Mouse (Mus musculus) spleen, adult 2 months (tissue): ENCODE measurements around the gene Arhgap18. TPM values are rescaled to one million over a fixed set of nuclear protein-coding genes. Genes with fewer than 3 reads are reported as not detected.

ENCODE experiments used
- DNase-seq, 2 experiments: peaks; one replicate each; pipeline versions ENCODE4 v3.0.0 to v3.0.0-alpha.2; 2012 to 2021; ENCODE audit warnings: low spot score in 2 of 2, low read depth in 1 of 2
- H3K27ac ChIP-seq: fragments of 200-500 bp; 2 replicates; pipeline ENCODE4 v1.5.1; 2012; ENCODE audit warnings: low read length, inconsistent platforms; ENCODE audit not compliant: insufficient read depth
- H3K27me3 ChIP-seq: fragments of 200-500 bp; 2 replicates; pipeline ENCODE4 v1.6.1; 2012; ENCODE audit warnings: mild to moderate bottlenecking, moderate library complexity, low read length, inconsistent platforms; ENCODE audit not compliant: control insufficient read depth, insufficient read depth
- H3K36me3 ChIP-seq: fragments of 200-500 bp; 2 replicates; pipeline ENCODE4 v1.6.1; 2012; ENCODE audit warnings: mild to moderate bottlenecking, low read length, inconsistent platforms; ENCODE audit not compliant: control insufficient read depth, insufficient read depth
- H3K4me1 ChIP-seq: fragments of 200-500 bp; 2 replicates; pipeline ENCODE4 v1.6.1; 2011; ENCODE audit warnings: inconsistent platforms; ENCODE audit not compliant: control insufficient read depth, insufficient read depth, insufficient read length
- H3K4me3 ChIP-seq: fragments of 200-500 bp; 2 replicates; pipeline ENCODE4 v1.5.1; 2011; ENCODE audit warnings: mild to moderate bottlenecking, inconsistent platforms; ENCODE audit not compliant: insufficient read depth, insufficient read length; ENCODE audit errors: extremely low read depth
- CTCF ChIP-seq: fragments of 200-500 bp; IDR thresholded peaks from 2 replicates; pipeline ENCODE4 v1.5.1; 2011; ENCODE audit warnings: mild to moderate bottlenecking, inconsistent platforms; ENCODE audit not compliant: insufficient read depth, insufficient read length, insufficient replicate concordance; ENCODE audit errors: extremely low read depth
- POLR2A ChIP-seq: fragments of 200-500 bp; IDR thresholded peaks from 2 replicates; pipeline ENCODE4 v1.6.1; 2011; ENCODE audit warnings: low read depth, low read length, inconsistent platforms
- WGBS: fragments of 180-500 bp; shearing (Covaris S2); methylation state at CpG from one replicate; pipeline ENCODE4 v1.1.7; 2018; 5-methylcytosine and 5-hydroxymethylcytosine counted together
- polyA plus RNA-seq: library from polyadenylated mRNA; depleted of rRNA; stranded (reverse); fragments of >200 nt; gene quantifications from 2 replicates; pipeline ENCODE4 v1.2.3, GENCODE M21; 2012

The Arhgap18 gene
- polyA plus RNA-seq, 1 experiment: 1.3 TPM

DNA sequence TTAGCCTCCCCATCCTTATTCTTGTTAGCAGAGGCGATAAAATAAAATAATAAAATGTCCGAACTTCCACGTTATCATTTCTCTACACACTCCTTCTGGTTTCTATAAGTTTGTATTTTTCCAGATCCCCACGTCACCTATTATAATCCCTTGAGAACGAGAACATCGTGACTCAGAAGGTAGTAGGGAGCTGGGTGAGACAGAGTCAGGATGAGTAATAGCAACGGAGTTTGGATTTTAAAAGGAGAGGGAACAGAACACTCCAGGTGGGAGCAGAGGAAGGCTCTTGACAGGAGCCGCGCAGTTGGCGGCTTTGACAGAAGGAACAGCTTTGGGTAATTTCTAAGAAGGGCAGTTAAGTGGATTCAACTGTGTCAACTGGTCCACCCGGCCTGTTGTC lies 124.1 kb downstream of the Arhgap18 start:
- Histone ChIP-seq H3K4me3 (no peak overlapping the region), H3K27ac (no peak overlapping the region), H3K36me3 (peaks cover 5% of the 10 kb centered on the region; the same call in 1 of the 2 replicates), H3K27me3 (no peaks in the 10 kb centered on the region), H3K4me1 (no peaks in the 10 kb centered on the region)
- TF ChIP-seq CTCF: no peak
- no peak for TF ChIP-seq POLR2A
- WGBS: 94% methylated on average over 11 of the region's 11 CpGs
- no peak for DNase-seq

DNA sequence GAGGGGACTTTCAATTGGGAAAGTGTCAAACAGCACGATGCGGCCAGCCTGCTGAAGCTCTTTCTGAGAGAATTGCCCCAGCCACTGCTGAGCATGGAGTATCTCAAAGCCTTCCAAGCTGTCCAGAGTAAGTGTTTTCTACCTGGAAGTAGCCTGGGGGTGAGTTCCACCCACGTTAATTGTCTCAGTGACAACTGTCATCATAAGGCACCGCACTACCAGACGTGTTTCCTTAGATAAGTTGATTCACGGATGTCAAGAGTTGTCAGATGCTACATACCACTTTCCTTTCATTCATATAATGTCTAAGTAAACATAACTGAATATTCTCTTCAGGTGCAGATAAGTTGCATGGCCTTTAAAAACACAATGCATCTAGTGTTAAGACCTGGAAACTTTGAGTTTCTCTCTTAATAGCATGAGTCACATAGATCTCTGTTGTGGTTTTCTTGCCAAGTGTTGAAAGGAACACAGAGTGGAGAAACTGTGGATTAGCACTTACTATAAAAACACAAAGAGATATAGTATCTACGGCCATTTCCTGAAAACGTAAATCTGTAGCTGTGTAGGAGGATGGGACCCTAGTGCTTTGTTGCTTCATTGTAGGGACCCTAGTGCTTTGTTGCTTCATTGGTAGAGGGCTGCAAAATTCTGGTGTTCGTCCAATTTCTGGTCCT lies 125.8 kb downstream of the Arhgap18 start:
- WGBS: 87% methylated on average over 9 of the region's 9 CpGs
- TF ChIP-seq CTCF (no peak), POLR2A (no peak)
- H3K36me3 ChIP-seq: peaks cover 4% of the 10 kb centered on the region; the same call in 1 of the 2 replicates
- no peak for DNase-seq
- no peak overlapping the region for H3K4me3 ChIP-seq
- H3K27ac ChIP-seq: no peak overlapping the region
- H3K4me1 ChIP-seq: no peaks in the 10 kb centered on the region
- H3K27me3 ChIP-seq: no peaks in the 10 kb centered on the region

DNA sequence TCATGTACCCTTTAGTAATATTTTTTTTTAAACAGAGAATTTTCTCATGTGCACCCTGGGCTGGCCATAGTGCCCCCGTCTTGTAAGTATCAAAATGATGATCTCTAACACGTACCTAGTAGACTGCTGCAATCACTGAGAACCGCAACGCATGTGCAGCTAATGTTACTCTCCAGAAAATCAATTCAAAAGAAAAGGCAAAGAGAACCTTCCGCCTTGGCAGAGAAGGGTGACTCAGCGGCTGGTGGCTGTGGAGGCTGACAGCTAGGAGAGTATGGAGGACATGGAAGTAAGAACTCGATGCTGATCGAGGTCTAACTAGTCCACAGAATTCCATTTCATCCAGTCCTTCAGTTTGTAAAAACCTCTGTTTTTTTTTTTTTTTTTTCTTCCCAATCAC lies 131.7 kb downstream of the Arhgap18 start:
- TF ChIP-seq POLR2A (no peak), CTCF (no peak)
- Histone ChIP-seq H3K4me3 (no peak overlapping the region), H3K27me3 (no peaks in the 10 kb centered on the region), H3K4me1 (no peaks in the 10 kb centered on the region), H3K36me3 (peaks cover 2% of the 10 kb centered on the region; the same call in 1 of the 2 replicates), H3K27ac (no peak overlapping the region)
- DNase-seq: no peak
- WGBS: 94% methylated on average over 8 of the region's 8 CpGs

DNA sequence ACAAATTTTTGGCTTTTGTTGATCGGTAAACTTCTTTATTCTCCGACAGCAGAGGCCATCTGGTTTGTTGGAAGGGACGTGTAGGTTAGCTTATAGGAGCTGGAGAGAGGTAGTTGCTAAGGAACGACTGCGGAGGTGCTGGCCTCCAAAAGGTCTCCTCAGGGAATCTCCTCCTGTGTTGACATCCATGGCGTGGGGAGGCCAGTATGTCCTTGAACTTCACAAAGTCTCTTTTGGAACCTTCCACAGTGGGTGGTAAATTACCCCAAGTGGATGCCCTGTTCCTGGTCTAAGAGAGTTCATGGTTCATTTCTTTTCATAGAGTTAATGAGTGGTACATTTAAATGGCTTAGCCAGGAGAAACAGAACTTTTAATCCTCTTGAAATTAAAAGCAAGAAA lies 136.0 kb downstream of the Arhgap18 start:
- 91% methylated on average over 6 of the region's 6 CpGs for WGBS
- Histone ChIP-seq H3K27me3 (no peaks in the 10 kb centered on the region), H3K27ac (no peak overlapping the region), H3K4me3 (no peak overlapping the region), H3K36me3 (peaks cover 2% of the 10 kb centered on the region; the same call in 1 of the 2 replicates), H3K4me1 (no peaks in the 10 kb centered on the region)
- TF ChIP-seq CTCF (no peak), POLR2A (no peak)
- DNase-seq: no peak

DNA sequence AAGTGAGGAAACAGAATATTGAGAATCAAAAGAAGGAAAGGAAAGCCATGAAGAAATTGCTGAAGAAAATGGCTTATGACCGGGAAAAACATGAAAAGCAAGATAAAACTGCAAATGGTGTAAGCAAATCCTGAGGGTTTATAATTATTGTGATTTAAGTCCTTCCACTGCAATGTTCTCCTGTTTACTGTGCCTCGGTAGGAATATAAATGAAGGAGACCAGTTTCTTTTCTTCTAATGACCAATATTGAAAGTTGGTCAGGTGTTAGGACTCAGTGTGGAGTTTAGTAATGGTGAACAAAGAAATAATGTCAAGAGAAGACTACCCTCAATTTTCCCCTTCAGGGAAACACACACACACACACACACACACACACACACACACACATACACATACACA lies 136.5 kb downstream of the Arhgap18 start:
- Histone ChIP-seq H3K4me1 (no peaks in the 10 kb centered on the region), H3K27me3 (no peaks in the 10 kb centered on the region), H3K27ac (no peak overlapping the region), H3K4me3 (no peak overlapping the region), H3K36me3 (peaks cover 2% of the 10 kb centered on the region; the same call in 1 of the 2 replicates)
- TF ChIP-seq CTCF (no peak), POLR2A (no peak)
- 86% methylated on average over 2 of the region's 2 CpGs for WGBS
- no peak for DNase-seq

DNA sequence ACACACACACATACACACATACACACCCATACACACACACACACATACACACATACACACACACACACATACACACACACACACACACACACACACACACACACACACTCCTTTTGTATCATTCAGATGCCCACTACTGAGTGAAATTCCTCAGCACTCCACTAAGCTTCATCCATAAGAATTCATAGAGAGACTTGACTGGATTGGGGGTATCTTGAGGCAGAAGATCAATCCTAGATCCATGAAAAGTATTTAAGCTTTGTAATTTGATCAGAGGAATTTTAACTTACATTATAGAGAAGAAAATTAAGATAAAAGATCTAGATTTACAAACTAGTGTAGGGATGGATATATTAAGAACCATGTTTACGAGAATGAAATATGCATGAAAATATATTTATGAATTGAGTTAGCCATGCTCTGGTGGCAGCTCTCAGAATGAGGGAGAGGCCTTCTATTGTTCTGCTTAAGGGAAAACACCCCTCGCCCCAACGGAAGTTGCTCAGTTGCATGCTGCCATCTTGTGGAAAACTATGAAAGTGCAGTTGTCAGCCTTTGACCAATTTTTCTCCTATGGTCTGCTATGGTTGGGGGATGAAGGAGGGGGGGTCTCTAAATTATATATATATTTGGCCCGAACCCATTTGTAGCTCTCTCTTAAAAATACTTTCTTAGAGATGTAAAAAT lies 137.2 kb downstream of the Arhgap18 start:
- H3K36me3 ChIP-seq: peaks cover 2% of the 10 kb centered on the region; the same call in 1 of the 2 replicates
- 13% methylated on average over 4 of the region's 4 CpGs for WGBS
- H3K4me3 ChIP-seq: no peak overlapping the region
- H3K27me3 ChIP-seq: no peaks in the 10 kb centered on the region
- peak; percentile 86; the same call in 1 of the 2 replicates for TF ChIP-seq CTCF
- TF ChIP-seq POLR2A: no peak
- H3K4me1 ChIP-seq: no peaks in the 10 kb centered on the region
- H3K27ac ChIP-seq: no peak overlapping the region
- DNase-seq: peak; percentile 42 to 56

DNA sequence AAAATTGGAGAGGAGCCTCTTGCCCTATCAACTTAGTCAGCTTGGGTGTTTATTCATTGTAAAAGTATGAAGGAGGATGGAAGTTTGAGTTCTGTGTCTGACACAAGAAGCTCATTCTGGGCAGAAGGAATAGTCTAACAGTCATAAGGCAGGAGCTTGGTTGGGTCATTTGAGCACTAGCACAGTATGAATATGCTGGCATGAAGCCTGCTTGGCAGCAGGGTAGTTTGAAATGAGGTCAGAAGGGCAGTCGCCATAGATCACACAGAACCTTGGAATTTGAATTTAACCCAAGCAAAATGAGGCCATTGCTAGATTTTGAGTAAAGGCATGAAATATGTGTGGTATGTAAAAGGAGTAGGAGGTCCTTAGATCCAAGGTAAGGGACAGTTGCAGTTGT lies 139.9 kb downstream of the Arhgap18 start:
- Histone ChIP-seq H3K36me3 (peaks cover 2% of the 10 kb centered on the region; the same call in 1 of the 2 replicates), H3K27me3 (no peaks in the 10 kb centered on the region), H3K27ac (no peak overlapping the region), H3K4me1 (no peaks in the 10 kb centered on the region), H3K4me3 (no peak overlapping the region)
- 93% methylated on average over 1 of the region's 1 CpGs for WGBS
- TF ChIP-seq CTCF (no peak), POLR2A (no peak)
- DNase-seq: no peak
